Mouse (Mus musculus) gastrocnemius, postnatal 25 days (tissue): ENCODE data around the gene Mcmbp. TPM values are rescaled to one million over a fixed set of nuclear protein-coding genes. Genes with fewer than 3 reads are reported as not detected.
A peak's percentile ranks its signal among the peaks of the same experiment; 100 is the strongest.

Source experiments
- DNase-seq: peaks from one replicate; pipeline ENCODE4 v3.0.0; 2022
- long read RNA-seq, 2 experiments: library from polyadenylated mRNA; stranded (forward); transcript quantifications; one replicate each; pipeline ENCODE4 v2.0.0; 2021
- total RNA-seq, 2 experiments: library from RNA; stranded (reverse); gene quantifications; 1 replicate in 1 of 2; 2 replicates in 1 of 2; pipeline ENCODE4 v1.2.3; 2021

Mcmbp gene
- 10 to 100 TPM; 13.3 to 13.7 TPM for total RNA-seq
- long read RNA-seq, experiment 1, full-length matches to known transcripts: 7 of 14 reads
- long read RNA-seq, experiment 1, partial matches to known transcripts: 2 of 14 reads
- long read RNA-seq, experiment 1, other reads (novel, unspliced or antisense): 5 of 14 reads
- long read RNA-seq, experiment 2, full-length matches to known transcripts: 17 of 21 reads
- long read RNA-seq, experiment 2, partial matches to known transcripts: 1 of 21 reads
- long read RNA-seq, experiment 2, other reads (novel, unspliced or antisense): 3 of 21 reads

- peak; percentile 96 for DNase-seq
Measured at GRCm38 (mm10) chr7:128740334-128740733, at the start of gene Mcmbp. TSS of gene Mcmbp (minus strand) at chr7:128740495.

- no peak for DNase-seq
Measured at GRCm38 (mm10) chr7:128790045-128790444, 49.8 kb upstream of the Mcmbp start.

- DNase-seq: no peak
Measured at GRCm38 (mm10) chr7:128781846-128782245, 41.6 kb upstream of the Mcmbp start.

- DNase-seq: no peak
Measured at GRCm38 (mm10) chr7:128779305-128779704, 39.0 kb upstream of the Mcmbp start.

GRCm38 (mm10) chr7:128777201-128777600 is 36.9 kb upstream of the Mcmbp start:
- DNase-seq: no peak

DNA sequence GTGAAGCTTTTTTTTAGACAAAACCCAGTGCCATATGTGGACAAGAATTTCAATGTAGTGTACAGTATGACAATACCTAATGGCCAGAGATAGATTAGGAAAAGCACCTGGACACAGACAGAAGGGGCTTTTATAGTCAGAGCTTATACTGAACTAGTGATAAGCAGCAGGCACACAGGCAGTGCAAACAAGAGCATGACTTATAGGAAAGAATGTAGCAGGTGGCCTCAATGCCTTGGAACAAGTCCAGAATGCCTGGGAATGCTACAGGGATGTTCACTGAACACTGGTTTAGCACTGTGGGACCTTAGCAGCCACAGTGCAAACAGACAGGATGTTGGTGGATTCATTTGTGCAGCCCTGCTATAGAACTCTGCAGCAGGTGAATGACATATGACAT is 26.4 kb upstream of the Mcmbp start:
- DNase-seq: no peak

DNA sequence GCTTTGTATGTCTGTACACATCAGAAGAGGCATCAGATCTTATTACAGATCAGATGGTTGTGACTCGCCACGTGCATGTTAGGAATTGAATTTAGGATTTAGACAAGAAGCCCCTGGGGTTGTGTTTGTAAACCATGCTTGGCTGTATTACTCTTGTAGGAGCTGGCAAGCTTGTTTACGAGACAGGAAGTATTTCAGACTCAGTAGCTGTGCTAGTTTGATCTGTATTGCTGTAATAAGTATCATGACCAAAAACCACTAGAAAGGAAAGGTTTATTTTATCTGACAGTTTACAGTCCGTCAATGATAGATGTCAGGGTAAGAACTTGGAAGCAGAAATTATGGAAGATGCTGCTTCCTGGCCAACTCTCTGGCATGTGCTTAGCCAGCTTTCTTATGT is 18.7 kb upstream of the Mcmbp start:
- no peak for DNase-seq

DNA sequence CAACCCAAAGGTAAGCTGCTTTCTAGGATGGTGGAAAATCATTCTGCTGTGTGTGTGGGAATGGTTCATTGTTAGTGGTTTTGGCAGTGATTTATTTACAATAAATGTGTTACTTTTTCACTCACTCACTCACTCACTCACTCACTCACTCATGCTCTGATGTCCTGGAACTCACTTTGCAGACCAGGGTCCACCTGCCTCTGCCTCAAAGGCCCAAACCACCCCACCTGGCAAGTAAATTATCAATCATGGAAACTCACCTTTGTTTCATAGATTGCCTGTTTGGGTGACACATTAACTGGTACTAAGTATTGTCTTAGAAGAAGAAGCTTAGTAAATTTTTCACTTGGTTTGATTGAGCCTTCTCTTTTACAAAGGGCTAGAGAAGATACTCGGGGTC is 15.1 kb upstream of the Mcmbp start:
- DNase-seq: no peak

GRCm38 (mm10) chr7:128752012-128752411 is 11.7 kb upstream of the Mcmbp start:
- DNase-seq: no peak

- DNase-seq: no peak
Measured at GRCm38 (mm10) chr7:128750296-128750695, 10.0 kb upstream of the Mcmbp start.

DNA sequence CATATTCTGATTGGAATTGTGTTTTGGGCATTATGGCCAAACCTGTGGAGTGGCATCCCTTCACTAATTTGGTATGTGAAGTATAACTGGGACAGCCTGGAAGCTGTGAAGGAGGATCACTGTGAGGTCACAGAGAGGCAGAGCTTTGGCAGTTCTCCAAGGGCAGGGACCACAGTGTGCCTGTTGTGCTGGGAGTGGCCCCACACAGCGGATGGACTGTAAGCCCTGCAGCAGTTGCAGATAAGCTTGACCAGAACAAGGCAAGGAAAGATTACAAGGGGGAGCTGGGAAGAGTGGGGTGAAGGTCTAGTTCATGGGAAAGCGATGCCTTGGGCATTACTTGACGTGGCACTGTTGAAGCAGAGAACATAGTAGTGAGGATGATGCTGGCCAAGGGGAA is 8.5 kb upstream of the Mcmbp start:
- DNase-seq: peak; percentile 64

DNA sequence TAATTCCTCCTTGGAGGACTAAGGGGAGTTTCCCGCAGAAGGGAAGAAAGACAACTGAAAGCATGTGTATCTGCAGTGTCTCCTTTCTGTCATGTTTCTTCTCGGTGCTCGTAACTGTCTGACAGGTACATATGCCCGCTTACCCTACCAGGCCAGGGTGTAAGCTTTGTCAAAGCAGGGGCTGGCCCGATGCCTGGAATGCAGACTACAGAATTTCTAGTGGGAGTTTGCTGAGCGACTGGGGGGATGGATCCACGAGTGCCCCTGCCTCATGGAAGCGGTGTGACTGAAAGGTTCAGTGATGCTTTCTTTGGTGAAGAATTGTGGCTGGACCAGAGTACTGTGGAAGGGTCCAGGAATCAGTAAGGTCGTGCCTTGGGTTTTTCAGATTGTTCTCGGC is 5.9 kb upstream of the Mcmbp start:
- DNase-seq: no peak

GRCm38 (mm10) chr7:128744684-128745485 is 4.6 kb upstream of the Mcmbp start, which contains the start of gene Sec23ip:
TSS of gene Sec23ip (plus strand) at chr7:128744943.
- DNase-seq: peak; percentile 97

DNA sequence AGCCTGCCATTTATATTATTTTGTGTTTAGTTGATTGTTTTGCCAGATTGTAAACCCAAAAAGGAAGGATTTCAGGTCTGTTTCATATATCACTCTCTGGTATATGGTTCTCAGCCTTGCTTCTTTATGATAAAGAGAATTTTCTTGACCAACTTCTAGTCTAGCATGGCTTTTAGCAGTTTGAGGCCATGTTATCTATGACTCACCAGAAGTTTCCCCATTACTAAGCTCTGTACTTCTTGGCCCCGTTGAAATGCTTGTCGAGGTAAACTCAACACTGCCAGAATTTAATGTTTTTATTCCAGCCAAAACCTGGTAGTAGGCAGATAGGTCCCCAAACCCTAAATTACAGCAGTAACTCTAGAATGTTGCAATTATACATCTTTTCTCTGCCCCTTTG is 3.6 kb upstream of the Mcmbp start:
- DNase-seq: no peak

GRCm38 (mm10) chr7:128739462-128740277 is 625 bp downstream of the Mcmbp start:
- DNase-seq: peak; percentile 60

DNA sequence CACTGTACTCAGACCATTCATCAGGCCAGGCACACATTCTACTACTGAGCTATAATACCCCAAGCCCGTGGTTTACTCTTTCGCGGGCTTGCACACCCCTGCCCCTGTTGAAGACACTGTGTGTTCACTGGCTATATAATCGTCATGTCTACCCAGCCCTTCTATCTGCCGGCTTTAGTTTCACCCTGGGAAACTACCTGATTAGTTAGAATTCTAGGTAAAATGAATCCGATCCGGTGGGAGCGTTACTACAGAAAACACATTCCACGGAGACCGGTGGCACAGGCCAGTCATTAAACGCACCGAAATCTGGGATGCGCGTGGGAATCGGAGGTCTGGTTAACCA is 1.2 kb downstream of the Mcmbp start:
- no peak for DNase-seq

DNA sequence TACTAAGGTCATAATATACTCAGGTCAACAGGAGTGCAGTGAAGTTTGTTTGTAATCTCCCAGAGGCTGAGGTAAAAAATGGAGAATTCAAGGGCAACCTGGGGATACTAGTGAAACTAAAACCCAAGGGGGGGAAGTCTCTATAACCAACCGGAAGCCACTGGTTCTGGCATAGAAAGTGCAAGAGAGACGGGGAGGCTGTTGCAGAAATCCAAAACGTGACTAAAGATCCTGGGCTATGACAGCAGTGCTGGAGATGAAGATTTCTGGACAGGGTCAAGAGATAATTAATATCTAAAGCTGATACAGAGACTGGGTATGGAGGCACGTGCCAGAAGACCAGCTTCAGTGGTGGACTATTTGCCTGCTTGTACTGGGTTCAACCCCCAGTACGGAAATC is 2.3 kb downstream of the Mcmbp start:
- DNase-seq: no peak

DNA sequence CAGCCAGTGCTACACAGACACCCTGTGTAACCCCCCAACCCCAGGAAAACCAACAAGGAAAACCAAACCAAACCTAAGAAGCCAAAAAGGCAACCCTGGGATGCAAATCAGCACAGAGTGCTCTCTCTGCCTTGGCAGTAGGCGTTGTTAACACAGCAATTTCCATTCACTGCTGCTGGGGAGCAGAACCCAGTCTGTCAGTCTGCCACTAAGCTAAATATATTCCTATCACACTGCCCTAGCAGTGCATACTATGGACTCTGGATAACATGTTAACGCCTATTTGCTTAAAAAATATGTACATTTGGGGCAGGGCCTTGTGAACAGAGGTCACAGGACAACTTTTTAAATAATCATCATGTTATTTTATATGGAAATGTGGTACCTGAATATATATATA is 8.7 kb downstream of the Mcmbp start:
- DNase-seq: no peak

- DNase-seq: no peak
Measured at GRCm38 (mm10) chr7:128728738-128729137, 11.6 kb downstream of the Mcmbp start.

DNA sequence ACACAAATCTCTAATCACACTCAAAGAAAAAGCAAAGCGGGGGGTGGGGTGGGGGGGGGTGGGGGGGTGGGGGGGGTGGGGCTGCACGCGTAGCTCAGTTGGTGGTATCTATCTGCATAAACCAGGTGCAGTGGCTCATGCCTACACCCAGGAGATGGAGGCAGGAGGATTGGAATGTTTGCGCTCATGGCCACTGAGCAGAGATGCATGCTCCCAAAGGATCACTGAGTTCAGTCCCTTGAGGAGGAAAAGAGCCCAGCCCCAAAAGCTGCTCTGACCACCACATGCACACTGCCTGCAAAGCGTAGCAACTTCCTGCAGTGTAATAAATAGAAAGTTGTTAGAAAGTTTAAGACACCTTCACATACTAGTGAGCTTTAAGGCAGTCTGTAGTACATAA is 12.6 kb downstream of the Mcmbp start:
- DNase-seq: no peak

DNA sequence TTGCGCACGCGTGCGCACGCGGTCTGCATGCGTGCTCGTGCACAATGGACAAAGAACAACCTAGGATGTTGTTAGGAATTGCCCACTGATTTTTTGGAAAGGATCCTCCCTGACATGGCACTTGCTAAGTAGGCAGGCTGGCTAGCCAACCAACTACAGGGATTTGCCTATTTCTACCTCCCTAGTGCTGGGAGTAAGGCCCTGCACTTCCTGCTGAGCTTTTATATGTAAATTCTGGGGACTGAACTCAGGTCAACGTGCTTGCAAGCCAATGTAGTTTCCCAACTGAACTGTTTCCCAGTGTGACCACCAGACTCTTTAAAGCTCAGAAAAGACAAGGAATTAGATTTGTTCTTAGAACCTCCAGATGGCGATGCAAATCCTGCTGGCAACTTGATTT is 13.3 kb downstream of the Mcmbp start:
- DNase-seq: no peak

DNA sequence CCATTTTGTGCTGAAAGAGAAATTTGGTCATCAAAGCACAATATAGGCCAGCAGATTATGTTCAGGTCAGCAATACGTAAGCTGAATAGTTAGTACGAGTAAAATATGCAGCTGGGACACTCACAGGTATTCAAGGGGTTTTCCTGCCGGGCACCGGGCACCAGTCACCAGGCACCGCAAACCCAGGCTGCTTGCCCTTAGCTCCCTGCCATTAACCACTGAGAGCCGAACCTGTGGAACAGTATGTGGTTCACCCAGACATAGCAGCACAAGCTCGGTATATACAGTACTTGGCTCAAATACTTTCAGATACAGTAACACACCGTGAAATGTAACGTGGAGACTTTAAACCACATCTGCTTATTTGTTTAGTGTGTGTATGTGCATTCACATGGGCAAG is 15.1 kb downstream of the Mcmbp start:
- no peak for DNase-seq

- DNase-seq: peak; percentile 69
Measured at GRCm38 (mm10) chr7:128724761-128725160, 15.5 kb downstream of the Mcmbp start.
